Mouse (Mus musculus): Measurements from ENCODE around the gene Olfr68. TPM values are rescaled to one million over a fixed set of nuclear protein-coding genes. Genes with fewer than 3 reads are reported as not detected.
"Not testable (repeated sequence)": the region's sequence is repeated elsewhere in the genome, so short reads cannot be mapped to it uniquely, and the experiment has no call there.

The Olfr68 gene
- polyA plus RNA-seq, 1 experiment from 2014 or later, result not detected

- WGBS, result 77% methylated on average over 1 of the region's 1 CpGs
- H3K9me3 ChIP-seq (ENCODE audit: control insufficient read depth, low read length), result no peaks in the 10 kb centered on the region
- ATAC-seq (ENCODE audit: insufficient read depth, low FRiP score, low TSS enrichment), result no peak
- H3K4me1 ChIP-seq (ENCODE audit: control insufficient read depth, insufficient read depth, low read length), result no peaks in the 10 kb centered on the region
- H3K36me3 ChIP-seq (ENCODE audit: control insufficient read depth, insufficient read depth, low read length), result no peaks in the 10 kb centered on the region
- no peaks in the 10 kb centered on the region for H3K27me3 ChIP-seq (ENCODE audit: control insufficient read depth, insufficient read depth, low read length)
- no peak overlapping the region for H3K4me3 ChIP-seq (ENCODE audit: low read depth, low read length)
- no peak for DNase-seq (ENCODE audit: low spot score)
- H3K9ac ChIP-seq (ENCODE audit: low read length), result no peak overlapping the region
- no peak overlapping the region for H3K27ac ChIP-seq (ENCODE audit: low read depth, low read length)
- H3K4me2 ChIP-seq (ENCODE audit: low read depth), result no peak overlapping the region
These were observed 32.7 kb upstream of the Olfr68 start for GRCm38 (mm10) chr7:103812174-103812573.

- Histone ChIP-seq H3K4me2 (ENCODE audit: low read depth) (no peak overlapping the region), H3K4me1 (ENCODE audit: control insufficient read depth, insufficient read depth, low read length) (no peaks in the 10 kb centered on the region), H3K27me3 (ENCODE audit: control insufficient read depth, insufficient read depth, low read length) (no peaks in the 10 kb centered on the region), H3K27ac (ENCODE audit: low read depth, low read length) (no peak overlapping the region), H3K4me3 (ENCODE audit: low read depth, low read length) (no peak overlapping the region), H3K36me3 (ENCODE audit: control insufficient read depth, insufficient read depth, low read length) (no peaks in the 10 kb centered on the region), H3K9ac (ENCODE audit: low read length) (no peak overlapping the region), H3K9me3 (ENCODE audit: control insufficient read depth, low read length) (no peaks in the 10 kb centered on the region)
- DNase-seq (ENCODE audit: low spot score) (no peak), ATAC-seq (ENCODE audit: insufficient read depth, low FRiP score, low TSS enrichment) (no peak)
- WGBS, result 88% methylated on average over 1 of the region's 1 CpGs
These were observed 31.8 kb upstream of the Olfr68 start for GRCm38 (mm10) chr7:103811223-103811845.

- Histone ChIP-seq H3K4me1 (ENCODE audit: control insufficient read depth, insufficient read depth, low read length) (no peaks in the 10 kb centered on the region), H3K4me2 (ENCODE audit: low read depth) (no peak overlapping the region), H3K36me3 (ENCODE audit: control insufficient read depth, insufficient read depth, low read length) (no peaks in the 10 kb centered on the region), H3K27ac (ENCODE audit: low read depth, low read length) (no peak overlapping the region), H3K9ac (ENCODE audit: low read length) (no peak overlapping the region), H3K4me3 (ENCODE audit: low read depth, low read length) (no peak overlapping the region), H3K27me3 (ENCODE audit: control insufficient read depth, insufficient read depth, low read length) (no peaks in the 10 kb centered on the region), H3K9me3 (ENCODE audit: control insufficient read depth, low read length) (no peaks in the 10 kb centered on the region)
- WGBS, result 79% methylated on average over 3 of the region's 3 CpGs
- DNase-seq (ENCODE audit: low spot score) (no peak), ATAC-seq (ENCODE audit: insufficient read depth, low FRiP score, low TSS enrichment) (no peak)
These were observed 31.2 kb upstream of the Olfr68 start for GRCm38 (mm10) chr7:103810746-103811145.

DNA sequence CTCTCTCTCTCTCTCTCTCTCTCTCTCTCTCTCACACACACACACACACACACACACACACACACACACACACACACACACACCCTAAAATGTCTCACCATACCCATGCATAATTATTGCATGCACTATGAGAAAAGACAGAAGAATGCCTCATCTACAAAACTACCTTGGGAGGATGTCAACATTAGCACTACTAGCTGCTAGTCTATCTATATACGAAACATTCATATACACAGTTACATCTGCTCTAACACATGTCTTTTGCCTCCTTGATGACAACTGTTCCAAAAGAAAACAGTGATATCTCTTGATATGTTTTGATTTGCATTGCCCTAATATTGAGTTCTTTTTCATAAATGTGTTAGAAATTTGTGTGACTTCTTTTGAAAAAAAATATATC lies 30.8 kb upstream of the Olfr68 start:
- ATAC-seq (ENCODE audit: insufficient read depth, low FRiP score, low TSS enrichment), result no peak
- H3K36me3 ChIP-seq (ENCODE audit: control insufficient read depth, insufficient read depth, low read length), result no peaks in the 10 kb centered on the region
- 88% methylated on average over 1 of the region's 1 CpGs for WGBS
- no peak overlapping the region for H3K27ac ChIP-seq (ENCODE audit: low read depth, low read length)
- no peak overlapping the region for H3K4me2 ChIP-seq (ENCODE audit: low read depth)
- no peak overlapping the region for H3K9ac ChIP-seq (ENCODE audit: low read length)
- no peaks in the 10 kb centered on the region for H3K27me3 ChIP-seq (ENCODE audit: control insufficient read depth, insufficient read depth, low read length)
- no peaks in the 10 kb centered on the region for H3K4me1 ChIP-seq (ENCODE audit: control insufficient read depth, insufficient read depth, low read length)
- H3K9me3 ChIP-seq (ENCODE audit: control insufficient read depth, low read length), result no peaks in the 10 kb centered on the region
- H3K4me3 ChIP-seq (ENCODE audit: low read depth, low read length), result no peak overlapping the region
- DNase-seq (ENCODE audit: low spot score), result no peak

DNA sequence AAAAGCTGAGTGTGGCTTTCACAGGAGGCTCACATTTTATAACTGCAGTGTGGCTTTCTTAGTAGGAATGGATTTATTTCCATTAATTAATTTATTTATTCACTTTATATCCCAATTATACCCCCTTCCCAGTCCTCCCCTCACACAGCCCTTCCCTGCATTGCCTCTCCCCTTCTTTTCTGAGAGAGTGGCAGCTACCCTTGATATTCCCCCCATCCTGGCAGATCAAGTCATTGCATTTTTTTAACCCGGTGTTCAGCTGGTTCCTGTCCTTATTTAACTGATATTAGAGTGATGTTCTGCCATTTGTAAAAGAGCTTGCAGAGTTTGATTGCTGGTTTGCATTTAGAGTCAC lies 30.3 kb upstream of the Olfr68 start:
- Histone ChIP-seq H3K27ac (ENCODE audit: low read depth, low read length) (no peak overlapping the region), H3K27me3 (ENCODE audit: control insufficient read depth, insufficient read depth, low read length) (no peaks in the 10 kb centered on the region), H3K4me1 (ENCODE audit: control insufficient read depth, insufficient read depth, low read length) (no peaks in the 10 kb centered on the region), H3K4me3 (ENCODE audit: low read depth, low read length) (no peak overlapping the region), H3K36me3 (ENCODE audit: control insufficient read depth, insufficient read depth, low read length) (no peaks in the 10 kb centered on the region), H3K9ac (ENCODE audit: low read length) (no peak overlapping the region), H3K4me2 (ENCODE audit: low read depth) (no peak overlapping the region), H3K9me3 (ENCODE audit: control insufficient read depth, low read length) (no peaks in the 10 kb centered on the region)
- DNase-seq (ENCODE audit: low spot score) (no peak), ATAC-seq (ENCODE audit: insufficient read depth, low FRiP score, low TSS enrichment) (no peak)
- 69% methylated on average over 1 of the region's 1 CpGs for WGBS

- WGBS, result 77% methylated on average over 5 of the region's 5 CpGs
- no peaks in the 10 kb centered on the region for H3K9me3 ChIP-seq (ENCODE audit: control insufficient read depth, low read length)
- no peak overlapping the region for H3K9ac ChIP-seq (ENCODE audit: low read length)
- H3K27ac ChIP-seq (ENCODE audit: low read depth, low read length), result no peak overlapping the region
- no peak for ATAC-seq (ENCODE audit: insufficient read depth, low FRiP score, low TSS enrichment)
- H3K4me3 ChIP-seq (ENCODE audit: low read depth, low read length), result no peak overlapping the region
- H3K27me3 ChIP-seq (ENCODE audit: control insufficient read depth, insufficient read depth, low read length), result no peaks in the 10 kb centered on the region
- H3K36me3 ChIP-seq (ENCODE audit: control insufficient read depth, insufficient read depth, low read length), result no peaks in the 10 kb centered on the region
- H3K4me1 ChIP-seq (ENCODE audit: control insufficient read depth, insufficient read depth, low read length), result no peaks in the 10 kb centered on the region
- H3K4me2 ChIP-seq (ENCODE audit: low read depth), result no peak overlapping the region
- no peak for DNase-seq (ENCODE audit: low spot score)
These were observed 29.7 kb upstream of the Olfr68 start for GRCm38 (mm10) chr7:103808971-103809800.

- H3K9ac ChIP-seq (ENCODE audit: low read length); H3K4me3 ChIP-seq (ENCODE audit: low read depth, low read length); H3K27ac ChIP-seq (ENCODE audit: low read depth, low read length); H3K4me2 ChIP-seq (ENCODE audit: low read depth); H3K9me3 ChIP-seq (ENCODE audit: control insufficient read depth, low read length); H3K36me3 ChIP-seq (ENCODE audit: control insufficient read depth, insufficient read depth, low read length); DNase-seq (ENCODE audit: low spot score); H3K27me3 ChIP-seq (ENCODE audit: control insufficient read depth, insufficient read depth, low read length); ATAC-seq (ENCODE audit: insufficient read depth, low FRiP score, low TSS enrichment); H3K4me1 ChIP-seq (ENCODE audit: control insufficient read depth, insufficient read depth, low read length): not testable (repeated sequence)
- WGBS, result 68% methylated on average over 2 of the region's 2 CpGs
These were observed 28.6 kb upstream of the Olfr68 start for GRCm38 (mm10) chr7:103808120-103808519.

DNA sequence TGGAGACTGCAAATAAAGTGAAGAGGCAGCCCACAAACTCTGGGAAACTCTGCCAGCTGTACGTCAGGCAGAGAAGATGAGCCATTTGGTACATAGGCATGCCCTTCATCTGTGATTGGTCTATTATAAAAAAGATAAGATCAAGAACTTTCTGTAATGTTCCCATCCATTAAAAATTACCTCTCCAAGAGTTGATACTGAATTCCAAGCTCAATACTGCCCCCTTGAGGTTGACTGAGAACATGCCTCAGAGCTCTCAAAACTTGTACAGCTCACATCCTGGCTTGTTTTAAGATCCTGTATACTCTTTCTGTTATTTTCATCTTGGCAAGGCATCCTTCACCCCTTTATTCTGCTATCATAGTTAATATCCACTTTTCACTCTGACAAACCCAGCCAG lies 27.4 kb upstream of the Olfr68 start:
- Histone ChIP-seq H3K36me3 (ENCODE audit: control insufficient read depth, insufficient read depth, low read length) (no peaks in the 10 kb centered on the region), H3K4me2 (ENCODE audit: low read depth) (no peak overlapping the region), H3K27me3 (ENCODE audit: control insufficient read depth, insufficient read depth, low read length) (no peaks in the 10 kb centered on the region), H3K4me3 (ENCODE audit: low read depth, low read length) (no peak overlapping the region), H3K4me1 (ENCODE audit: control insufficient read depth, insufficient read depth, low read length) (no peaks in the 10 kb centered on the region), H3K9me3 (ENCODE audit: control insufficient read depth, low read length) (no peaks in the 10 kb centered on the region), H3K27ac (ENCODE audit: low read depth, low read length) (no peak overlapping the region), H3K9ac (ENCODE audit: low read length) (no peak overlapping the region)
- DNase-seq (ENCODE audit: low spot score), result no peak
- 82% methylated on average over 1 of the region's 1 CpGs for WGBS
- no peak for ATAC-seq (ENCODE audit: insufficient read depth, low FRiP score, low TSS enrichment)

All from neural tube, embryonic 11.5 days (tissue).